Mouse (Mus musculus): ENCODE results near the gene Tdg. TPM values are rescaled to one million over a fixed set of nuclear protein-coding genes. Genes with fewer than 3 reads are reported as not detected.
A peak's percentile ranks its signal among the peaks of the same experiment; 100 is the strongest.
"Not testable (repeated sequence)": the region's sequence is repeated elsewhere in the genome, so short reads cannot be mapped to it uniquely, and the experiment has no call there.

Gene Tdg
- 337 and 342 TPM in 2 replicates for polyA plus RNA-seq (2014; fragmentation: Nextera tagmentation; extraction: Ambion mirVana)

GRCm38 (mm10) chr10:82629586-82630255 is at the start of gene Tdg:
Gene Tdg, plus strand, starts transcription at chr10:82629828.
- DNase-seq (ENCODE audit: low spot score) (peak; percentile 96), ATAC-seq (replicated peaks; ENCODE audit: low FRiP score) (peak; percentile 98)
- Histone ChIP-seq H3K4me3 (ENCODE audit: low read depth, low read length) (peak within 1 kb of the TSS; percentile 86), H3K4me2 (ENCODE audit: low read depth, low read length, severe bottlenecking) (peak within 1 kb of the TSS; percentile 91), H3K9ac (ENCODE audit: low read length) (peak within 1 kb of the TSS; percentile 81), H3K27ac (ENCODE audit: low read depth, low read length) (peak within 1 kb of the TSS; percentile 84)
- H3K9me3 ChIP-seq (ENCODE audit: control insufficient read depth, low read length); H3K36me3 ChIP-seq (ENCODE audit: control insufficient read depth, insufficient read depth, low read length); H3K4me1 ChIP-seq (replicated peaks; ENCODE audit: control insufficient read depth, insufficient read depth, low read length); H3K27me3 ChIP-seq (ENCODE audit: control insufficient read depth, insufficient read depth, low read length): not testable (repeated sequence)
- under 1% methylated on average over 58 of the region's 78 CpGs for WGBS

- WGBS: 84% methylated on average over 9 of the region's 9 CpGs
- H3K27ac ChIP-seq (ENCODE audit: low read depth, low read length); H3K36me3 ChIP-seq (ENCODE audit: control insufficient read depth, insufficient read depth, low read length); H3K27me3 ChIP-seq (ENCODE audit: control insufficient read depth, insufficient read depth, low read length); H3K4me2 ChIP-seq (ENCODE audit: low read depth, low read length, severe bottlenecking); H3K9ac ChIP-seq (ENCODE audit: low read length); H3K9me3 ChIP-seq (ENCODE audit: control insufficient read depth, low read length); H3K4me3 ChIP-seq (ENCODE audit: low read depth, low read length); DNase-seq (ENCODE audit: low spot score); H3K4me1 ChIP-seq (replicated peaks; ENCODE audit: control insufficient read depth, insufficient read depth, low read length); ATAC-seq (replicated peaks; ENCODE audit: low FRiP score): not testable (repeated sequence)
Observed at GRCm38 (mm10) chr10:82589673-82590072, 40.0 kb upstream of the Tdg start.

GRCm38 (mm10) chr10:82594421-82594820 is 35.2 kb upstream of the Tdg start:
- ATAC-seq (replicated peaks; ENCODE audit: low FRiP score); H3K36me3 ChIP-seq (ENCODE audit: control insufficient read depth, insufficient read depth, low read length); H3K9me3 ChIP-seq (ENCODE audit: control insufficient read depth, low read length); H3K27me3 ChIP-seq (ENCODE audit: control insufficient read depth, insufficient read depth, low read length); H3K4me2 ChIP-seq (ENCODE audit: low read depth, low read length, severe bottlenecking); H3K4me1 ChIP-seq (replicated peaks; ENCODE audit: control insufficient read depth, insufficient read depth, low read length); H3K4me3 ChIP-seq (ENCODE audit: low read depth, low read length); H3K9ac ChIP-seq (ENCODE audit: low read length); H3K27ac ChIP-seq (ENCODE audit: low read depth, low read length); DNase-seq (ENCODE audit: low spot score): not testable (repeated sequence)
- 70% methylated on average over 4 of the region's 4 CpGs for WGBS

GRCm38 (mm10) chr10:82622235-82622634 is 7.4 kb upstream of the Tdg start:
- ATAC-seq (replicated peaks; ENCODE audit: low FRiP score) (no peak), DNase-seq (ENCODE audit: low spot score) (no peak)
- Histone ChIP-seq H3K36me3 (ENCODE audit: control insufficient read depth, insufficient read depth, low read length) (no peaks in the 10 kb centered on the region), H3K9ac (ENCODE audit: low read length) (peak overlapping the region; percentile 79), H3K4me3 (ENCODE audit: low read depth, low read length) (peak overlapping the region; percentile 61), H3K4me2 (ENCODE audit: low read depth, low read length, severe bottlenecking) (peak overlapping the region; percentile 55), H3K9me3 (ENCODE audit: control insufficient read depth, low read length) (no peaks in the 10 kb centered on the region), H3K27ac (ENCODE audit: low read depth, low read length) (no peak overlapping the region), H3K4me1 (replicated peaks; ENCODE audit: control insufficient read depth, insufficient read depth, low read length) (no peaks in the 10 kb centered on the region), H3K27me3 (ENCODE audit: control insufficient read depth, insufficient read depth, low read length) (no peaks in the 10 kb centered on the region)
- WGBS: 33% methylated on average over 9 of the region's 9 CpGs

GRCm38 (mm10) chr10:82622671-82623552 is 6.7 kb upstream of the Tdg start, which contains the start of gene 1190007I07Rik:
Gene 1190007I07Rik, minus strand, starts transcription at chr10:82623228.
- H3K27me3 ChIP-seq (ENCODE audit: control insufficient read depth, insufficient read depth, low read length): no peaks in the 10 kb centered on the region
- H3K9me3 ChIP-seq (ENCODE audit: control insufficient read depth, low read length): no peaks in the 10 kb centered on the region
- peak within 1 kb of the TSS; percentile 61 for H3K4me3 ChIP-seq (ENCODE audit: low read depth, low read length)
- no peaks in the 10 kb centered on the region for H3K36me3 ChIP-seq (ENCODE audit: control insufficient read depth, insufficient read depth, low read length)
- ATAC-seq (replicated peaks; ENCODE audit: low FRiP score) (peak; percentile 94), DNase-seq (ENCODE audit: low spot score) (peak; percentile 96)
- peak within 1 kb of the TSS; percentile 39 for H3K27ac ChIP-seq (ENCODE audit: low read depth, low read length)
- no peaks in the 10 kb centered on the region for H3K4me1 ChIP-seq (replicated peaks; ENCODE audit: control insufficient read depth, insufficient read depth, low read length)
- under 1% methylated on average over 59 of the region's 61 CpGs for WGBS
- H3K4me2 ChIP-seq (ENCODE audit: low read depth, low read length, severe bottlenecking): peak within 1 kb of the TSS; percentile 55
- peak within 1 kb of the TSS; percentile 79 for H3K9ac ChIP-seq (ENCODE audit: low read length)

- not testable (repeated sequence) for H3K9me3 ChIP-seq (ENCODE audit: control insufficient read depth, low read length); H3K27me3 ChIP-seq (ENCODE audit: control insufficient read depth, insufficient read depth, low read length); DNase-seq (ENCODE audit: low spot score); H3K36me3 ChIP-seq (ENCODE audit: control insufficient read depth, insufficient read depth, low read length); H3K4me1 ChIP-seq (replicated peaks; ENCODE audit: control insufficient read depth, insufficient read depth, low read length); ATAC-seq (replicated peaks; ENCODE audit: low FRiP score)
- peak overlapping the region; percentile 55 for H3K4me2 ChIP-seq (ENCODE audit: low read depth, low read length, severe bottlenecking)
- peak overlapping the region; percentile 79 for H3K9ac ChIP-seq (ENCODE audit: low read length)
- WGBS: 3% methylated on average over 2 of the region's 2 CpGs
- peak overlapping the region; percentile 61 for H3K4me3 ChIP-seq (ENCODE audit: low read depth, low read length)
- peak overlapping the region; percentile 39 for H3K27ac ChIP-seq (ENCODE audit: low read depth, low read length)
Observed at GRCm38 (mm10) chr10:82623553-82623932, 6.1 kb upstream of the Tdg start.

- DNase-seq (ENCODE audit: low spot score): peak; percentile 55
- peak overlapping the region; percentile 84 for H3K27ac ChIP-seq (ENCODE audit: low read depth, low read length)
Observed at GRCm38 (mm10) chr10:82629111-82629585, 480 bp upstream of the Tdg start.

GRCm38 (mm10) chr10:82630497-82630896 is 869 bp downstream of the Tdg start:
- peaks cover 5% of the 10 kb centered on the region; the same call in 1 of the 2 replicates for H3K36me3 ChIP-seq (ENCODE audit: control insufficient read depth, insufficient read depth, low read length)
- H3K4me3 ChIP-seq (ENCODE audit: low read depth, low read length): peak overlapping the region; percentile 86
- DNase-seq (ENCODE audit: low spot score) (no peak), ATAC-seq (replicated peaks; ENCODE audit: low FRiP score) (no peak)
- no peak overlapping the region for H3K27ac ChIP-seq (ENCODE audit: low read depth, low read length)
- H3K9me3 ChIP-seq (ENCODE audit: control insufficient read depth, low read length): no peaks in the 10 kb centered on the region
- no peaks in the 10 kb centered on the region for H3K27me3 ChIP-seq (ENCODE audit: control insufficient read depth, insufficient read depth, low read length)
- peaks cover 8% of the 10 kb centered on the region for H3K4me1 ChIP-seq (replicated peaks; ENCODE audit: control insufficient read depth, insufficient read depth, low read length)
- peak overlapping the region; percentile 89 for H3K4me2 ChIP-seq (ENCODE audit: low read depth, low read length, severe bottlenecking)
- 23% methylated on average over 7 of the region's 7 CpGs for WGBS
- H3K9ac ChIP-seq (ENCODE audit: low read length): peak overlapping the region; percentile 81

More at GRCm38 (mm10) chr10:82629111-82629585, 480 bp upstream of the Tdg start:
- Histone ChIP-seq H3K4me1 (replicated peaks; ENCODE audit: control insufficient read depth, insufficient read depth, low read length) (peaks cover 8% of the 10 kb centered on the region), H3K4me3 (ENCODE audit: low read depth, low read length) (peak overlapping the region; percentile 86), H3K4me2 (ENCODE audit: low read depth, low read length, severe bottlenecking) (peak overlapping the region; percentile 91), H3K9me3 (ENCODE audit: control insufficient read depth, low read length) (no peaks in the 10 kb centered on the region), H3K36me3 (ENCODE audit: control insufficient read depth, insufficient read depth, low read length) (peaks cover 5% of the 10 kb centered on the region; the same call in 1 of the 2 replicates), H3K27me3 (ENCODE audit: control insufficient read depth, insufficient read depth, low read length) (no peaks in the 10 kb centered on the region), H3K9ac (ENCODE audit: low read length) (peak overlapping the region; percentile 81)
- peak; percentile 61 for ATAC-seq (replicated peaks; ENCODE audit: low FRiP score)
- WGBS: 6% methylated on average over 11 of the region's 11 CpGs
